Mouse (Mus musculus) E14TG2a.4 (cell line): ENCODE results near the gene Ebf1.

Source experiments
- CTCF ChIP-seq: conservative IDR thresholded peaks from 2 replicates; pipeline ENCODE4 v1.5.1; 2014; ENCODE audit warnings: low read length
- POU5F1 ChIP-seq: IDR thresholded peaks from 2 replicates; pipeline ENCODE4 v1.6.1; 2014; ENCODE audit warnings: low read length, borderline replicate concordance

GRCm38 (mm10) chr11:44695416-44695815 is 78.3 kb downstream of the Ebf1 start:
- TF ChIP-seq CTCF (no peak), POU5F1 (no peak)
